Mouse (Mus musculus): ENCODE results near the gene Nckap5. TPM values are rescaled to one million over a fixed set of nuclear protein-coding genes. Genes with fewer than 3 reads are reported as not detected.
A peak's percentile ranks its signal among the peaks of the same experiment; 100 is the strongest.

Nckap5 gene
- polyA plus RNA-seq, 1 experiment from 2014 or later = 6.2 TPM

GRCm38 (mm10) chr1:126656246-126656645 is 174.4 kb downstream of the Nckap5 start:
- Histone ChIP-seq H3K27ac (replicated peaks; ENCODE audit: low read depth, low read length) (no peak overlapping the region), H3K4me2 (ENCODE audit: low read depth, low read length) (no peak overlapping the region), H3K36me3 (ENCODE audit: control insufficient read depth, insufficient read depth, low read length) (no peaks in the 10 kb centered on the region), H3K27me3 (replicated peaks; ENCODE audit: control insufficient read depth, insufficient read depth, low read length) (no peaks in the 10 kb centered on the region), H3K9me3 (ENCODE audit: control insufficient read depth, low read length) (no peaks in the 10 kb centered on the region), H3K9ac (ENCODE audit: low read depth, low read length) (no peak overlapping the region), H3K4me3 (ENCODE audit: low read depth, low read length) (no peak overlapping the region), H3K4me1 (ENCODE audit: control insufficient read depth, insufficient read depth, low read length) (no peaks in the 10 kb centered on the region; the same call in 1 of the 2 replicates)
- WGBS = 42% methylated on average over 2 of the region's 2 CpGs
- ATAC-seq (ENCODE audit: low read depth) (peak; percentile 30; the same call in 1 of the 2 replicates), DNase-seq (ENCODE audit: low spot score) (peak; percentile 41)

GRCm38 (mm10) chr1:126652085-126652484 is 178.5 kb downstream of the Nckap5 start:
- Histone ChIP-seq H3K27me3 (replicated peaks; ENCODE audit: control insufficient read depth, insufficient read depth, low read length) (no peaks in the 10 kb centered on the region), H3K4me2 (ENCODE audit: low read depth, low read length) (no peak overlapping the region), H3K9me3 (ENCODE audit: control insufficient read depth, low read length) (no peaks in the 10 kb centered on the region), H3K9ac (ENCODE audit: low read depth, low read length) (no peak overlapping the region), H3K27ac (replicated peaks; ENCODE audit: low read depth, low read length) (no peak overlapping the region), H3K4me3 (ENCODE audit: low read depth, low read length) (no peak overlapping the region), H3K36me3 (ENCODE audit: control insufficient read depth, insufficient read depth, low read length) (no peaks in the 10 kb centered on the region), H3K4me1 (ENCODE audit: control insufficient read depth, insufficient read depth, low read length) (no peaks in the 10 kb centered on the region; the same call in 1 of the 2 replicates)
- 84% methylated on average over 2 of the region's 2 CpGs for WGBS
- ATAC-seq (ENCODE audit: low read depth) = no peak
- no peak for DNase-seq (ENCODE audit: low spot score)

GRCm38 (mm10) chr1:126650806-126651205 is 179.8 kb downstream of the Nckap5 start:
- DNase-seq (ENCODE audit: low spot score) (no peak), ATAC-seq (ENCODE audit: low read depth) (no peak)
- Histone ChIP-seq H3K4me2 (ENCODE audit: low read depth, low read length) (no peak overlapping the region), H3K9me3 (ENCODE audit: control insufficient read depth, low read length) (no peaks in the 10 kb centered on the region), H3K27ac (replicated peaks; ENCODE audit: low read depth, low read length) (no peak overlapping the region), H3K4me3 (ENCODE audit: low read depth, low read length) (no peak overlapping the region), H3K27me3 (replicated peaks; ENCODE audit: control insufficient read depth, insufficient read depth, low read length) (no peaks in the 10 kb centered on the region), H3K4me1 (ENCODE audit: control insufficient read depth, insufficient read depth, low read length) (no peaks in the 10 kb centered on the region), H3K36me3 (ENCODE audit: control insufficient read depth, insufficient read depth, low read length) (no peaks in the 10 kb centered on the region), H3K9ac (ENCODE audit: low read depth, low read length) (no peak overlapping the region)
- 76% methylated on average over 5 of the region's 5 CpGs for WGBS

GRCm38 (mm10) chr1:126642751-126643150 is 187.8 kb downstream of the Nckap5 start:
- H3K4me1 ChIP-seq (ENCODE audit: control insufficient read depth, insufficient read depth, low read length) = no peaks in the 10 kb centered on the region
- H3K27me3 ChIP-seq (replicated peaks; ENCODE audit: control insufficient read depth, insufficient read depth, low read length) = no peaks in the 10 kb centered on the region
- no peaks in the 10 kb centered on the region for H3K9me3 ChIP-seq (ENCODE audit: control insufficient read depth, low read length)
- H3K36me3 ChIP-seq (ENCODE audit: control insufficient read depth, insufficient read depth, low read length) = no peaks in the 10 kb centered on the region
- H3K4me3 ChIP-seq (ENCODE audit: low read depth, low read length) = no peak overlapping the region
- DNase-seq (ENCODE audit: low spot score) (no peak), ATAC-seq (ENCODE audit: low read depth) (no peak)
- H3K4me2 ChIP-seq (ENCODE audit: low read depth, low read length) = no peak overlapping the region
- WGBS = 82% methylated on average over 5 of the region's 5 CpGs
- H3K27ac ChIP-seq (replicated peaks; ENCODE audit: low read depth, low read length) = no peak overlapping the region
- no peak overlapping the region for H3K9ac ChIP-seq (ENCODE audit: low read depth, low read length)

GRCm38 (mm10) chr1:126639463-126639862 is 191.1 kb downstream of the Nckap5 start:
- Histone ChIP-seq H3K4me3 (ENCODE audit: low read depth, low read length) (no peak overlapping the region), H3K4me2 (ENCODE audit: low read depth, low read length) (no peak overlapping the region), H3K9me3 (ENCODE audit: control insufficient read depth, low read length) (no peaks in the 10 kb centered on the region), H3K27ac (replicated peaks; ENCODE audit: low read depth, low read length) (no peak overlapping the region), H3K4me1 (ENCODE audit: control insufficient read depth, insufficient read depth, low read length) (no peaks in the 10 kb centered on the region), H3K9ac (ENCODE audit: low read depth, low read length) (no peak overlapping the region), H3K27me3 (replicated peaks; ENCODE audit: control insufficient read depth, insufficient read depth, low read length) (no peaks in the 10 kb centered on the region), H3K36me3 (ENCODE audit: control insufficient read depth, insufficient read depth, low read length) (no peaks in the 10 kb centered on the region)
- no peak for ATAC-seq (ENCODE audit: low read depth)
- WGBS = 78% methylated on average over 2 of the region's 2 CpGs
- DNase-seq (ENCODE audit: low spot score) = no peak

GRCm38 (mm10) chr1:126637515-126637914 is 193.1 kb downstream of the Nckap5 start:
- no peak overlapping the region for H3K4me2 ChIP-seq (ENCODE audit: low read depth, low read length)
- H3K9ac ChIP-seq (ENCODE audit: low read depth, low read length) = no peak overlapping the region
- no peaks in the 10 kb centered on the region for H3K27me3 ChIP-seq (replicated peaks; ENCODE audit: control insufficient read depth, insufficient read depth, low read length)
- no peaks in the 10 kb centered on the region for H3K4me1 ChIP-seq (ENCODE audit: control insufficient read depth, insufficient read depth, low read length)
- no peak for ATAC-seq (ENCODE audit: low read depth)
- DNase-seq (ENCODE audit: low spot score) = no peak
- 85% methylated on average over 1 of the region's 1 CpGs for WGBS
- no peak overlapping the region for H3K4me3 ChIP-seq (ENCODE audit: low read depth, low read length)
- no peak overlapping the region for H3K27ac ChIP-seq (replicated peaks; ENCODE audit: low read depth, low read length)
- H3K9me3 ChIP-seq (ENCODE audit: control insufficient read depth, low read length) = no peaks in the 10 kb centered on the region
- H3K36me3 ChIP-seq (ENCODE audit: control insufficient read depth, insufficient read depth, low read length) = no peaks in the 10 kb centered on the region

- no peak overlapping the region for H3K27ac ChIP-seq (replicated peaks; ENCODE audit: low read depth, low read length)
- 80% methylated on average over 3 of the region's 3 CpGs for WGBS
- H3K9ac ChIP-seq (ENCODE audit: low read depth, low read length) = no peak overlapping the region
- H3K36me3 ChIP-seq (ENCODE audit: control insufficient read depth, insufficient read depth, low read length) = no peaks in the 10 kb centered on the region
- H3K9me3 ChIP-seq (ENCODE audit: control insufficient read depth, low read length) = no peaks in the 10 kb centered on the region
- ATAC-seq (ENCODE audit: low read depth) = 0 out of 2 replicates have a peak, but pooled peaks have one; percentile 26
- H3K4me1 ChIP-seq (ENCODE audit: control insufficient read depth, insufficient read depth, low read length) = no peaks in the 10 kb centered on the region
- H3K27me3 ChIP-seq (replicated peaks; ENCODE audit: control insufficient read depth, insufficient read depth, low read length) = no peaks in the 10 kb centered on the region
- H3K4me3 ChIP-seq (ENCODE audit: low read depth, low read length) = no peak overlapping the region
- DNase-seq (ENCODE audit: low spot score) = peak; percentile 30
- no peak overlapping the region for H3K4me2 ChIP-seq (ENCODE audit: low read depth, low read length)
Observed at GRCm38 (mm10) chr1:126626206-126626605, 204.4 kb downstream of the Nckap5 start.

- Histone ChIP-seq H3K4me3 (ENCODE audit: low read depth, low read length) (no peak overlapping the region), H3K4me2 (ENCODE audit: low read depth, low read length) (no peak overlapping the region), H3K27ac (replicated peaks; ENCODE audit: low read depth, low read length) (no peak overlapping the region), H3K4me1 (ENCODE audit: control insufficient read depth, insufficient read depth, low read length) (no peaks in the 10 kb centered on the region), H3K27me3 (replicated peaks; ENCODE audit: control insufficient read depth, insufficient read depth, low read length) (no peaks in the 10 kb centered on the region), H3K9me3 (ENCODE audit: control insufficient read depth, low read length) (no peaks in the 10 kb centered on the region), H3K9ac (ENCODE audit: low read depth, low read length) (no peak overlapping the region), H3K36me3 (ENCODE audit: control insufficient read depth, insufficient read depth, low read length) (no peaks in the 10 kb centered on the region)
- WGBS = 51% methylated on average over 4 of the region's 4 CpGs
- peak; percentile 69 for ATAC-seq (ENCODE audit: low read depth)
- peak; percentile 64 for DNase-seq (ENCODE audit: low spot score)
Observed at GRCm38 (mm10) chr1:126622036-126622435, 208.6 kb downstream of the Nckap5 start.

GRCm38 (mm10) chr1:126617464-126618041 is 213.0 kb downstream of the Nckap5 start:
- DNase-seq (ENCODE audit: low spot score) (no peak), ATAC-seq (ENCODE audit: low read depth) (no peak)
- Histone ChIP-seq H3K9me3 (ENCODE audit: control insufficient read depth, low read length) (0 out of 2 replicates have a peak, but pooled peaks cover 5% of the 10 kb centered on the region), H3K27ac (replicated peaks; ENCODE audit: low read depth, low read length) (no peak overlapping the region), H3K36me3 (ENCODE audit: control insufficient read depth, insufficient read depth, low read length) (no peaks in the 10 kb centered on the region), H3K27me3 (replicated peaks; ENCODE audit: control insufficient read depth, insufficient read depth, low read length) (no peaks in the 10 kb centered on the region), H3K4me2 (ENCODE audit: low read depth, low read length) (no peak overlapping the region), H3K9ac (ENCODE audit: low read depth, low read length) (no peak overlapping the region), H3K4me3 (ENCODE audit: low read depth, low read length) (no peak overlapping the region), H3K4me1 (ENCODE audit: control insufficient read depth, insufficient read depth, low read length) (no peaks in the 10 kb centered on the region)
- 80% methylated on average over 9 of the region's 9 CpGs for WGBS
